Mouse (Mus musculus): Measurements from ENCODE around the gene Slc7a7. TPM values are rescaled to one million over a fixed set of nuclear protein-coding genes. Genes with fewer than 3 reads are reported as not detected.
A peak's percentile ranks its signal among the peaks of the same experiment; 100 is the strongest.

The Slc7a7 gene
- total RNA-seq, 2 experiments from 2014 or later = 1.5 to 2.5 TPM

DNA sequence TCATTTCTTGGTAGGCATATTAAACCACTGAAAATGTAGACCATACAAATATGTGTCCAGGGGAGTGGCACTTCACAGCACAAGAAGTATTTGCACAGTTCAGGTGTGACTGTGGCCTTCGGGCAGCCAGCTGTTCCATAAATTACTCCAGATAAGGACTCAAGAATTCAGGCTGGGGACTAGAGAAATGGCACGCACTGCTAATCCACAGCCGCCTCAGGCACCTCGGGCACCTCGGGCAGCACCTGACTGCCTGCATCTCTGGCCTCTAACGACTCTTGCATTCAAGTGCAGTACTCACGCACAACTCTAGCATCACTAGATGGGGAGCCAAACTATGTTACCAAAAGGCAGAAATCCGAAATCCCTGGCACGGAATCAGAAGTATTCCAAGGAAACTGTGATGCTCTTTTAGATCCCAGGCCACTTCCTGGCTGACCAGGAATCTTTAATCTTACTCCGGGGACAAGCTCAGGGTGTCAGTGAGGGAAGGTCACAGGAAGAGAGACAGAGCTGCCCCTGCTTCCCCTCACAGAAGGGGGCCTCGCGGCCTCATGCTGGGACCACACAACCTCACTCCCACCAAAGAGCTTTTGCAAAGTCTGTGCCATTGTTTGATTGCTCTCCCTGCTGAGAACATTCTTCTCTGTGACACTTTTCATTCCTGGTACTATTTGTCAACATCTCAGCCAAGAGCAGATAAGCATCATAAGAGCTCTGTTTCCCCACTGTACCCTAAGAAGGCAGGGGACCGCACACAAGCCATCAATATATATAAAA, 2.1 kb downstream of the Slc7a7 start:
- intact Hi-C loops (cut with DNase I) = loop anchor here (10.0 kb wide), 1 partner anchor 351 kb away; no protein-coding TSS in a partner anchor
- no peak for DNase-seq (ENCODE audit: low spot score in 2 of 2)

DNA sequence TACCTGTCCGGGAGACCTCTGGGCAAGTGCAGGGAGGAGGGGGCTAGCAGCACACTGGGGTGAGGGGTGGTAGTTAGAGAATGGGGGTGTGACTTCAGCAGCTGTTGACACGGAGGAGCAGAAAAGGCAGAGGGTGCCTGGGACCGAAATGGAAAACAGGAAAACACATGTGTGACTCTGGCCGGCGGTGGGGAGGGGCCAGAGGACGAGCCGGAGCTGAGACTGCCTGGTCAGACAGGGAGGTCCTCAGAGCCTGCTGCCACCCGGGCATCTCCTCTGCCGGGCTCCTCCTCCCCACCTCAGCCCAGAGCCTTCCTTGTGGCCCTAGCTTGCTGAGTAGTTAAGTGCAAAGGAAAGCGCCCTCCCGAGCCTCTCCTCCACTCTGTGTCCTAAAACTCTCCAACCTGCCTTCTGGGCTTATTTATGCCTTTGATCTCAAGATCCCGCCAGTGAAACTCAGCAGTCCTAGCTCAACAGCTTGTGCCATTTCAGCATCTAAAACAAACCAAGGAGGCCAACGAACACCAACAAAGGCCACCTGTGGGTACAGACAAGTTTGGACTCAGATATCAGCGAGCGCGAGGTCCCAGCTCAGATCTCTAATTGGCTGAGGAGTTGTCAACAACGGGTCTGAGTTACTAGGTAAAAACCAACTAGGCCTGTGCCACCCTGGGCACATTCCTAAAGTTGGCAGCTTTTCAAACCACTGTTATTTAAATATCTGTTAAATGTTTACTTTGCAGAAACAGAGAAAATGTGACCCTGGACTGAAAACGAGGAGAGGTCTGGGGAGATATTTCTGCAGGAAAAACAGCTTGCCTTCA, 3.5 kb downstream of the Slc7a7 start:
- intact Hi-C loops (cut with DNase I) = loop anchor here (5.0 to 10.0 kb wide), 3 partner anchors 47 to 349 kb away; no protein-coding TSS in a partner anchor
- DNase-seq (ENCODE audit: low spot score in 2 of 2) = no peak

- intact Hi-C loops (cut with DNase I) = loop anchor here (5.0 to 10.0 kb wide), 3 partner anchors 45 to 348 kb away; no protein-coding TSS in a partner anchor
- DNase-seq (ENCODE audit: low spot score in 2 of 2) = peak; percentile 50 to 69
Measured at GRCm38 (mm10) chr14:54412629-54413170, 4.9 kb downstream of the Slc7a7 start.

DNA sequence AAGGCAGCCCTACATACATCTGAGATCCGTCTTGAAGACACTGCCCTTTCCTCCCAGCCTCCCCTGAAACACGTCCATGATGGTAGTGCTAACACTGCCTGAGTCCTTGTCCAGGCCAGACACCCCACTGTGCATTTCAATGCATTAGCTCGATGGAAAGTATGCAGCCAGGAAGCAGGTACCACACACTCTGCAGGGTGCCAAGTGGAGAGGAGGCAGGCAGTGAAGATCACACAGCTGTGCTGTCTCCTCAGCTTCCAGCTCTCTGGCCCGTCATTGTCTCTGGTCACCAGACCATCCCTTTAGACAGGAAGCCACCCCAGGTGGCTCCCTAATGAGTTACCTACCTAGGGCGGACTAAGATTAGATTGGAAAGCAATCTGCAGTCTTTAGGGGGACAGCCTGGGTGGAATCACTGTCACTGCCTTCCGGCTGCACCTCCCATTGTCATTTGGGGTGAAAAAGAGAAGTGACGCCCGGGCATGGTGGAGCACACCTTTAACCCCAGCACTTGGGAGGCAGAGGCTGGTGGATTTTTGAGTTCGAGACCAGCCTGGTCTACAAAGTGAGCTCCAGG, 5.5 kb downstream of the Slc7a7 start:
- intact Hi-C loops (cut with DNase I) = loop anchor here (5.0 to 10.0 kb wide), 3 partner anchors 45 to 347 kb away; no protein-coding TSS in a partner anchor
- DNase-seq (ENCODE audit: low spot score in 2 of 2) = no peak

DNA sequence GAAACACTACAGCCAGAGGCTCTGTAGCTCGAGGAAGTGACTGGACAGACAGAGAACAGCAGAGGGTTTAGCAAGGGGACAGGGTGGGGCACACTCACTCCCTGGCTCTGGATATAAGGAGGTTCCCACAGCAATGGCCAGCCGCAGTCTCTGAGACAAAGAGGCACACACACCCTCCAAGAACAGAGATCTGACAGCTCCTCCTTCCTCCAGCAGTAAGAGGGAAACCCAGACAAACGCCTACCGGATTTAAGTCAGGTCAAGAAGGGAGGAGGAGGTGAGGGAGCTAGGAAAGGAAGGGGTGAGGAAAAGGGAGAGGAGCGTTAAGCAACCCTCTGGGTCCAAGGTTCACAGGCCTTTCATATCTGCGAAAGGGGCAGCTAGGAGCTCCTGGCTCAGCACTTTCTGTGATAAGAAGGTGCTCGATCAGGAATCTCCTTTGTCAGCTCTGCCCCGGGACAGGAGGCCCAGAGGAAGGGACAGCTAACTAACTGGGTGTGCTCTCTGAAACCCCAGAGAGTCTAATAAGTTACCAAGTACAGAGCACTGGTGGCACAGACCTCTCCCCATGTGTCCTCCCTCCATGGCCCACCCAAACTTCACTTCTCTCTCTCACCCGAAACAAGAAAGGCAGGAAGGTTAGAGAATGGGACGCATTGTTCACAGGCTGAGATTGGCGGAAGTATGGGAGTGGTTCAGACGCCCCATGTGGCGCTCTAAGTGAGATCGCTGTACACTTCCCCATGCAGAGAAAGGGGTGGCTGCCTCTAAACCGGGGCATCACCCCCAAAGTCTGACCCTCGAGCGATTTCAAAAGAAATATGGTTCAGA, 7.4 kb downstream of the Slc7a7 start:
- DNase-seq (ENCODE audit: low spot score in 2 of 2) = no peak
- intact Hi-C loops (cut with DNase I) = loop anchor here (5.0 to 10.0 kb wide), 3 partner anchors 43 to 345 kb away; no protein-coding TSS in a partner anchor

DNA sequence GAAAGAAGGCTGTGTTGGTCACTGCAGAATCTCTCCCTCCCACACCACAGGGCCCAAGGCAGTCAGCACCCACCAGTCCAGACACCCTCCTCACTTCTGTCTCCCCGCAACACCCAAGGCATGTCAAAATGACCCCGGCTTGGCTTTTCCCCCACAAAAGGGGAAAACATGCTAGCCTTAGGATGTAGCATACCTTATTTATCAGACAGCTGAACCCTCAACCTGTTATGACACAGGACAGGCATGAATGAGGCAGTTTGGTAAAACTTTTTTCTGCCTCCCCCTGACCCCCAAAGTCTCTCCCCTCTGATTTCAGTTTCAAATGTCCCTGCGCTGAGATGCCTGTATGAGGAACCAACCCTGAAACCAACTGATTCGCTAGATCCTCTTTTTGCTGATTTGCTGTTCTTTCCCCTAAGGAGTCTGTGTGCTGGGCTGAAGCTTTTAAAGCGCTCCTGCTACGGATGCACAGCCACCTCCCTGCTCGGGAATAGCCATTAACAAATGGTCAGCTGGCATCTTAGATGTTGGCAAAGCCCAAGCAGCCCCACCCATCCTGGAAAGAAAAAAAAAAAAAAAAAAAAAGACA, 8.4 kb downstream of the Slc7a7 start:
- intact Hi-C loops (cut with DNase I) = no loop called here
- DNase-seq (ENCODE audit: low spot score in 2 of 2) = no peak

- intact Hi-C loops (cut with DNase I) = no loop called here
- no peak for DNase-seq (ENCODE audit: low spot score in 2 of 2)
Measured at GRCm38 (mm10) chr14:54408336-54409056, 9.1 kb downstream of the Slc7a7 start.

- DNase-seq (ENCODE audit: low spot score in 2 of 2) = no peak
- intact Hi-C loops (cut with DNase I) = no loop called here
Measured at GRCm38 (mm10) chr14:54401723-54402122, 15.9 kb downstream of the Slc7a7 start.

- intact Hi-C loops (cut with DNase I) = no loop called here
- DNase-seq (ENCODE audit: low spot score in 2 of 2) = no peak
Measured at GRCm38 (mm10) chr14:54398921-54399382, 18.6 kb downstream of the Slc7a7 start.

DNA sequence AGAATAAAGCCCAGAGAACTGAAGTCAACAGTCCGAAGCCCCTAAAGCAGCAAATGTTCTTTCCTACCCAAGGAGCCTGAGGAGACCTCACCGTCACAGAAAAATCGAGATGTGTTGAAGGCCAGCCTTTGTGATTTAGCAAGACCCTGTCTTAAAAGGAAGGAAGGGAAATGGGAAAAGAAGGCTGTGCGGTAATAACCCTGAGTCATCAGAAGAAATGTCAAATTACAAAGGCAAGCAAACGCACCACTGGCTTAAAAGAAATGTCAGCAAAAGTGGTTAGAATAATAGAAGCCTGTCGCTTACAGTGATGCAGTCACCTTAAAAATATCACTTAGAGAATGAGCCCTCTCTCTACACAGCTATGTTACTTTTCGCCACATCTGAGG, 19.1 kb downstream of the Slc7a7 start:
- DNase-seq (ENCODE audit: low spot score in 2 of 2) = no peak

GRCm38 (mm10) chr14:54397872-54398527, 19.6 kb downstream of the Slc7a7 start:
- DNase-seq (ENCODE audit: low spot score in 2 of 2) = peak; percentile 22 to 56
- intact Hi-C loops (cut with DNase I) = no loop called here

More for the DNA sequence above, 19.1 kb downstream of the Slc7a7 start:
- intact Hi-C loops (cut with DNase I) = no loop called here

- intact Hi-C loops (cut with DNase I) = no loop called here
- no peak for DNase-seq (ENCODE audit: low spot score in 2 of 2)
Measured at GRCm38 (mm10) chr14:54396685-54397084, 20.9 kb downstream of the Slc7a7 start.

GRCm38 (mm10) chr14:54394309-54394708, 23.3 kb downstream of the Slc7a7 start:
- intact Hi-C loops (cut with DNase I) = no loop called here
- no peak for DNase-seq (ENCODE audit: low spot score in 2 of 2)

- intact Hi-C loops (cut with DNase I) = no loop called here
Measured at GRCm38 (mm10) chr14:54393794-54394193, 23.8 kb downstream of the Slc7a7 start.

DNA sequence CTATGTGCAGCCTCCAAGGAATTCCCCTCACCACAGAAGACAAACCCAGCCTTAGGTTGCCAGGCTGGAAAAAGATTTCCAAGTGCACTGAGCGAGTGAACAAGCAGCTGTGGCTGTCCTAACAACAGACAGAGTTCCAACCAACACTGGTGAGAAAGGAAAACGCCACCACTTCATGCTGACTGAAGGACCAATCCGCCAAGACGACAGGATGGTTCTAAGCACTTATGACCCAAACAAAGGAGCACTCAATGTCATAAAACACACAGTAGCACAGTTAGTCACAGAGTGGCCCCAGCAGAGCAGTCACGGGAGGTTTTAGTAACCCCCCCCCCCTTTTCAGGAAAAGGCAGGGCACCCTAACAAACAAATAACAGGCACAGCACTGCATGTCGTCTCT, 26.7 kb downstream of the Slc7a7 start:
- DNase-seq (ENCODE audit: low spot score in 2 of 2) = no peak
- intact Hi-C loops (cut with DNase I) = no loop called here

More at GRCm38 (mm10) chr14:54393794-54394193, 23.8 kb downstream of the Slc7a7 start:
- DNase-seq (ENCODE audit: low spot score in 2 of 2) = no peak

- intact Hi-C loops (cut with DNase I) = no loop called here
- no peak for DNase-seq (ENCODE audit: low spot score in 2 of 2)
Measured at GRCm38 (mm10) chr14:54387546-54387945, 30.0 kb downstream of the Slc7a7 start.

- no peak for DNase-seq (ENCODE audit: low spot score in 2 of 2)
- intact Hi-C loops (cut with DNase I) = no loop called here
Measured at GRCm38 (mm10) chr14:54385968-54386618, 31.5 kb downstream of the Slc7a7 start.
